ENCODE assay signal across 9 mouse cellular contexts in the genomic region with DNA sequence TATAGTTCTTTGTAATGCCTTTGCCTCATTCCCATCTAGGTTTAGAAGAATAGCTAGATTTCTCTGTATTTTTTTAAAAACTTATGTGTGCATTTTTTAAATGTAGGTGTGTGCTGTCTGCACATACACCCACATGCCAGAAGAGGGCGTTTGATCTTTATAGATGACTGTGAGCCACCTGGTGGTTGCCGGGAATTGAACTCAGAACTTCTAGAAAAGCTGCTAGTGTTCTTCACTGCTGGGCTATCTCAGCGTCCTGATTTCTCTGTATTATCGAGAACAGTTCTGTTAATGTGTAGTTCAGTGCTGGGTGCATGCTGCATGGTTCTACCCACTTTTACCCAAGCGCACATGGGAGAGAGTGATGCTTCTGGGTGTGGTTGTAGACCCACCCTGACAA. TPM values are rescaled to one million over a fixed set of nuclear protein-coding genes. Genes with fewer than 3 reads are reported as not detected.
DNase-seq lines count a peak whose midpoint lies in the region; ATAC-seq and TF ChIP-seq lines count a peak whose summit lies in the region.
"Had no signal": no experiment of that assay in that cellular context is flagged by ENCODE, and none has a peak within 500 bp of the region (broad histone marks: within the 10 kb centered on the region; RNA-seq: fewer than 3 reads in every experiment).

No protein-coding gene starts in this region.

- 70% methylated on average over 5 of the region's 5 CpGs for WGBS in forebrain, embryonic 10.5 days
- WGBS in forebrain, embryonic 15.5 days, result 78% methylated on average over 5 of the region's 5 CpGs
- 71% methylated on average over 5 of the region's 5 CpGs for WGBS in midbrain, embryonic 11.5 days
- WGBS in midbrain, embryonic 13.5 days, result 71% methylated on average over 5 of the region's 5 CpGs
- 73% methylated on average over 5 of the region's 5 CpGs for WGBS in liver, adult 2 months

- no peak overlapping the region for H3K4me2 ChIP-seq in forebrain, embryonic 15.5 days (replicated peaks)
- H3K4me2 ChIP-seq in midbrain, embryonic 11.5 days, result no peak overlapping the region
- H3K4me2 ChIP-seq in midbrain, embryonic 13.5 days (replicated peaks), result no peak overlapping the region

- peaks cover 43% of the 10 kb centered on the region for H3K36me3 ChIP-seq in forebrain, embryonic 10.5 days (replicated peaks)
- H3K36me3 ChIP-seq in forebrain, embryonic 15.5 days, result no peaks in the 10 kb centered on the region
- 0 out of 2 replicates have a peak, but pooled peaks cover 2% of the 10 kb centered on the region for H3K36me3 ChIP-seq in midbrain, embryonic 11.5 days (ENCODE audit: control insufficient read depth, insufficient read depth, low read length)
- peaks cover 3% of the 10 kb centered on the region; the same call in 1 of the 2 replicates for H3K36me3 ChIP-seq in midbrain, embryonic 13.5 days
- peaks cover 6% of the 10 kb centered on the region for H3K36me3 ChIP-seq in liver, adult 2 months (ENCODE audit: control insufficient read depth, insufficient read depth, low read length)

- H3K79me2 ChIP-seq in liver, adult 2 months (ENCODE audit: control insufficient read depth, insufficient read depth, low read length), result peaks cover 39% of the 10 kb centered on the region

- no peaks in the 10 kb centered on the region for H3K27me3 ChIP-seq in forebrain, embryonic 10.5 days (ENCODE audit: poor library complexity, severe bottlenecking)
- no peaks in the 10 kb centered on the region for H3K27me3 ChIP-seq in forebrain, embryonic 15.5 days
- no peaks in the 10 kb centered on the region for H3K27me3 ChIP-seq in midbrain, embryonic 11.5 days (ENCODE audit: control insufficient read depth, insufficient read depth, low read length)
- no peaks in the 10 kb centered on the region for H3K27me3 ChIP-seq in midbrain, embryonic 13.5 days
- H3K27me3 ChIP-seq in liver, adult 2 months (ENCODE audit: control insufficient read depth, insufficient read depth, low read length), result no peaks in the 10 kb centered on the region

- no peak for ATAC-seq in forebrain, embryonic 15.5 days (replicated peaks)
- ATAC-seq in midbrain, embryonic 11.5 days (ENCODE audit: low FRiP score), result no peak
- ATAC-seq in midbrain, embryonic 13.5 days, result no peak

- peak overlapping the region; percentile 5; the same call in 1 of the 2 replicates for H3K4me3 ChIP-seq in forebrain, embryonic 10.5 days
- H3K4me3 ChIP-seq in forebrain, embryonic 15.5 days, result no peak overlapping the region
- no peak overlapping the region for H3K4me3 ChIP-seq in midbrain, embryonic 11.5 days (ENCODE audit: low read depth, low read length)
- H3K4me3 ChIP-seq in midbrain, embryonic 13.5 days (replicated peaks), result no peak overlapping the region
- H3K4me3 ChIP-seq in liver, adult 2 months (ENCODE audit: insufficient read depth, low read depth, low read length), result no peak overlapping the region

- H3K4me1 ChIP-seq in forebrain, embryonic 10.5 days, result peaks cover 25% of the 10 kb centered on the region
- H3K4me1 ChIP-seq in forebrain, embryonic 15.5 days, result peaks cover 37% of the 10 kb centered on the region
- peaks cover 15% of the 10 kb centered on the region for H3K4me1 ChIP-seq in midbrain, embryonic 11.5 days (ENCODE audit: control insufficient read depth, insufficient read depth, low read length)
- H3K4me1 ChIP-seq in midbrain, embryonic 13.5 days (replicated peaks), result peaks cover 41% of the 10 kb centered on the region
- peaks cover 17% of the 10 kb centered on the region for H3K4me1 ChIP-seq in liver, adult 2 months (ENCODE audit: control insufficient read depth, insufficient read depth, low read length)

- H3K27ac ChIP-seq in forebrain, embryonic 10.5 days, result no peak overlapping the region
- H3K27ac ChIP-seq in forebrain, embryonic 15.5 days (replicated peaks), result no peak overlapping the region
- no peak overlapping the region for H3K27ac ChIP-seq in midbrain, embryonic 11.5 days (ENCODE audit: low read depth, low read length)
- no peak overlapping the region for H3K27ac ChIP-seq in midbrain, embryonic 13.5 days
- H3K27ac ChIP-seq in liver, adult 2 months (replicated peaks; ENCODE audit: insufficient read depth, low read depth, low read length), result no peak overlapping the region

- H3K9ac ChIP-seq in forebrain, embryonic 15.5 days (replicated peaks), result no peak overlapping the region
- no peak overlapping the region for H3K9ac ChIP-seq in midbrain, embryonic 11.5 days (ENCODE audit: low read length)
- H3K9ac ChIP-seq in midbrain, embryonic 13.5 days (replicated peaks), result no peak overlapping the region
- H3K9ac ChIP-seq in liver, adult 2 months (ENCODE audit: low read depth, low read length), result no peak overlapping the region

- TF ChIP-seq CTCF in liver, adult 2 months (IDR thresholded peaks at IDR 0.05; ENCODE audit: low read depth, low read length), result peak; percentile 3; the same call in 1 of the 2 replicates

- TF ChIP-seq POLR2A in liver, adult 2 months (IDR thresholded peaks at IDR 0.05; ENCODE audit: extremely low read depth, insufficient read depth, low read length), result no peak

- no peak for DNase-seq in forebrain, embryonic 10.5 days (ENCODE audit: extremely low spot score, low spot score)
- DNase-seq in midbrain, embryonic 11.5 days (ENCODE audit: low spot score, missing footprints), result peak; percentile 86
- DNase-seq in cerebellum, postnatal 36 days, result peak; percentile 23 to 25
- DNase-seq in liver, adult 2 months (ENCODE audit: extremely low read depth, low read depth, low spot score), result no peak
- DNase-seq in spleen, postnatal 10 days (ENCODE audit: low spot score in 2 of 2), result peak; percentile 29 to 71
- DNase-seq in right cerebral cortex, postnatal 36 days (ENCODE audit: low spot score in 2 of 2), result no peak

- H3K9me3 ChIP-seq in forebrain, embryonic 10.5 days, result no peaks in the 10 kb centered on the region
- H3K9me3 ChIP-seq in forebrain, embryonic 15.5 days, result no peaks in the 10 kb centered on the region
- no peaks in the 10 kb centered on the region for H3K9me3 ChIP-seq in midbrain, embryonic 11.5 days (ENCODE audit: control insufficient read depth, low read length)
- H3K9me3 ChIP-seq in midbrain, embryonic 13.5 days, result no peaks in the 10 kb centered on the region

RNA-seq across cellular contexts. Expression of a gene that starts 2.5 kb away (rescaled TPM):
- 92.3 and 92.4 TPM in 2 replicates for polyA plus RNA-seq in forebrain, embryonic 10.5 days (2016; fragmentation: Nextera tagmentation; extraction: Ambion mirVana)
- 199 and 209 TPM in 2 replicates for polyA plus RNA-seq in forebrain, embryonic 15.5 days (2015; fragmentation: Nextera tagmentation; extraction: Ambion mirVana)
- 93.6 and 102 TPM in 2 replicates for polyA plus RNA-seq in midbrain, embryonic 11.5 days (2014; fragmentation: Nextera tagmentation; extraction: Ambion mirVana)
- 198 and 209 TPM in 2 replicates for polyA plus RNA-seq in midbrain, embryonic 13.5 days (2015; fragmentation: Nextera tagmentation; extraction: Ambion mirVana)
- total RNA-seq in liver, adult 2 months (2014; rRNA removed), result 20.2 and 23.8 TPM in 2 replicates
- 28.6 and 30.7 TPM in 2 replicates for polyA plus RNA-seq in liver, adult 2 months (2012; rRNA removed)

RNA-seq across cellular contexts. Expression of a gene that starts 25.9 kb away (rescaled TPM):
- polyA plus RNA-seq in forebrain, embryonic 10.5 days (2016; fragmentation: Nextera tagmentation; extraction: Ambion mirVana), result 151 and 158 TPM in 2 replicates
- polyA plus RNA-seq in forebrain, embryonic 15.5 days (2015; fragmentation: Nextera tagmentation; extraction: Ambion mirVana), result 133 and 141 TPM in 2 replicates
- 146 and 149 TPM in 2 replicates for polyA plus RNA-seq in midbrain, embryonic 11.5 days (2014; fragmentation: Nextera tagmentation; extraction: Ambion mirVana)
- polyA plus RNA-seq in midbrain, embryonic 13.5 days (2015; fragmentation: Nextera tagmentation; extraction: Ambion mirVana), result 116 and 121 TPM in 2 replicates
- total RNA-seq in liver, adult 2 months (2014; rRNA removed), result 26.2 and 27.1 TPM in 2 replicates
- polyA plus RNA-seq in liver, adult 2 months (2012; rRNA removed), result 18.8 and 23.0 TPM in 2 replicates

RNA-seq across cellular contexts. Expression of a gene that starts 29.8 kb away (rescaled TPM):
- 0.25 TPM in 1 of 2 replicates, not detected in the other for polyA plus RNA-seq in forebrain, embryonic 10.5 days (2016; fragmentation: Nextera tagmentation; extraction: Ambion mirVana)
- polyA plus RNA-seq in forebrain, embryonic 15.5 days (2015; fragmentation: Nextera tagmentation; extraction: Ambion mirVana), result not detected in 2 replicates
- polyA plus RNA-seq in midbrain, embryonic 11.5 days (2014; fragmentation: Nextera tagmentation; extraction: Ambion mirVana), result 0.15 and 0.21 TPM in 2 replicates
- not detected in 2 replicates for polyA plus RNA-seq in midbrain, embryonic 13.5 days (2015; fragmentation: Nextera tagmentation; extraction: Ambion mirVana)
- total RNA-seq in liver, adult 2 months (2014; rRNA removed), result not detected in 2 replicates
- polyA plus RNA-seq in liver, adult 2 months (2012; rRNA removed), result not detected in 2 replicates
- total RNA-seq: layer of hippocampus, postnatal 36 days had no signal

Comparison
In these comparisons a context has a peak if more than half of its experiments do, and no peak if none do; other contexts are left out.
1. DNase-seq: peak in midbrain, embryonic 11.5 days (single experiment), cerebellum, postnatal 36 days (2 of 2) and spleen, postnatal 10 days (2 of 2); none in forebrain, embryonic 10.5 days (single experiment), liver, adult 2 months (single experiment) and right cerebral cortex, postnatal 36 days (0 of 2).